Mouse (Mus musculus): ENCODE measurements around the gene St8sia6.

Gene St8sia6

GRCm38 (mm10) chr2:13793969-13794363 lies at the start of gene St8sia6:
St8sia6 (minus strand) TSS chr2:13794064.
- DNase-seq (ENCODE audit: low spot score), result no peak

- DNase-seq (ENCODE audit: low spot score), result no peak
Observed at GRCm38 (mm10) chr2:13836310-13836709, 42.4 kb upstream of the St8sia6 start.

GRCm38 (mm10) chr2:13834989-13835388 lies 41.1 kb upstream of the St8sia6 start:
- no peak for DNase-seq (ENCODE audit: low spot score)

GRCm38 (mm10) chr2:13816645-13817044 lies 22.8 kb upstream of the St8sia6 start:
- no peak for DNase-seq (ENCODE audit: low spot score)

- DNase-seq (ENCODE audit: low spot score), result no peak
Observed at GRCm38 (mm10) chr2:13808593-13808992, 14.7 kb upstream of the St8sia6 start.

GRCm38 (mm10) chr2:13808008-13808407 lies 14.1 kb upstream of the St8sia6 start:
- DNase-seq (ENCODE audit: low spot score), result no peak

GRCm38 (mm10) chr2:13806120-13806519 lies 12.3 kb upstream of the St8sia6 start:
- no peak for DNase-seq (ENCODE audit: low spot score)

- DNase-seq (ENCODE audit: low spot score), result no peak
Observed at GRCm38 (mm10) chr2:13800639-13801038, 6.8 kb upstream of the St8sia6 start.

- no peak for DNase-seq (ENCODE audit: low spot score)
Observed at GRCm38 (mm10) chr2:13794446-13794845, 582 bp upstream of the St8sia6 start.

GRCm38 (mm10) chr2:13793054-13793968 lies 553 bp downstream of the St8sia6 start:
- no peak for DNase-seq (ENCODE audit: low spot score)

- no peak for DNase-seq (ENCODE audit: low spot score)
Observed at GRCm38 (mm10) chr2:13792256-13793005, 1.4 kb downstream of the St8sia6 start.

- DNase-seq (ENCODE audit: low spot score), result no peak
Observed at GRCm38 (mm10) chr2:13791598-13791997, 2.3 kb downstream of the St8sia6 start.

- no peak for DNase-seq (ENCODE audit: low spot score)
Observed at GRCm38 (mm10) chr2:13789365-13789764, 4.5 kb downstream of the St8sia6 start.

GRCm38 (mm10) chr2:13786577-13787168 lies 7.2 kb downstream of the St8sia6 start:
- DNase-seq (ENCODE audit: low spot score), result no peak

GRCm38 (mm10) chr2:13785992-13786391 lies 7.9 kb downstream of the St8sia6 start:
- peak; percentile 14 for DNase-seq (ENCODE audit: low spot score)

- DNase-seq (ENCODE audit: low spot score), result no peak
Observed at GRCm38 (mm10) chr2:13785247-13785646, 8.6 kb downstream of the St8sia6 start.

GRCm38 (mm10) chr2:13784448-13784847 lies 9.4 kb downstream of the St8sia6 start:
- DNase-seq (ENCODE audit: low spot score), result no peak

- no peak for DNase-seq (ENCODE audit: low spot score)
Observed at GRCm38 (mm10) chr2:13777032-13777431, 16.8 kb downstream of the St8sia6 start.

- no peak for DNase-seq (ENCODE audit: low spot score)
Observed at GRCm38 (mm10) chr2:13776453-13776852, 17.4 kb downstream of the St8sia6 start.

- DNase-seq (ENCODE audit: low spot score), result no peak
Observed at GRCm38 (mm10) chr2:13775056-13775455, 18.8 kb downstream of the St8sia6 start.

GRCm38 (mm10) chr2:13768524-13768923 lies 25.3 kb downstream of the St8sia6 start:
- DNase-seq (ENCODE audit: low spot score), result no peak

- DNase-seq (ENCODE audit: low spot score), result no peak
Observed at GRCm38 (mm10) chr2:13767532-13768411, 26.1 kb downstream of the St8sia6 start.

Data from layer of hippocampus, adult 11-12 months (tissue).